Mouse (Mus musculus) MEL (cell line): ENCODE measurements around the gene Tpcn2.

Experiments
- CHD2 ChIP-seq: IDR thresholded peaks from 2 replicates; pipeline ENCODE4 v1.6.1; 2011; ENCODE audit warnings: low read length, improper control_type of control experiment
- EP300 ChIP-seq, 2 experiments: IDR thresholded peaks; 2 replicates each; pipeline ENCODE4 v1.6.1; 2011; ENCODE audit warnings: improper control_type of control experiment in 2 of 2, low read length in 2 of 2, low read depth in 1 of 2, mild to moderate bottlenecking in 1 of 2
- POLR2A ChIP-seq, 2 experiments: IDR thresholded peaks; 2 replicates each; pipeline ENCODE4 v1.6.1; 2011 to 2012; ENCODE audit warnings: low read length in 2 of 2, mild to moderate bottlenecking in 2 of 2, control low read depth in 1 of 2, improper control_type of control experiment in 1 of 2, low read depth in 1 of 2, moderate library complexity in 1 of 2; ENCODE audit not compliant: control insufficient read depth in 1 of 2, insufficient read depth in 1 of 2, poor library complexity in 1 of 2
- TAL1 ChIP-seq: IDR thresholded peaks from 2 replicates; pipeline ENCODE4 v1.6.1; 2012; ENCODE audit warnings: mild to moderate bottlenecking, inconsistent platforms, low read length, moderate library complexity, mixed read lengths
- ZNF384 ChIP-seq: IDR thresholded peaks from 2 replicates; pipeline ENCODE4 v1.6.1; 2012; ENCODE audit warnings: low read depth, mild to moderate bottlenecking, inconsistent platforms, low read length, improper control_type of control experiment

DNA sequence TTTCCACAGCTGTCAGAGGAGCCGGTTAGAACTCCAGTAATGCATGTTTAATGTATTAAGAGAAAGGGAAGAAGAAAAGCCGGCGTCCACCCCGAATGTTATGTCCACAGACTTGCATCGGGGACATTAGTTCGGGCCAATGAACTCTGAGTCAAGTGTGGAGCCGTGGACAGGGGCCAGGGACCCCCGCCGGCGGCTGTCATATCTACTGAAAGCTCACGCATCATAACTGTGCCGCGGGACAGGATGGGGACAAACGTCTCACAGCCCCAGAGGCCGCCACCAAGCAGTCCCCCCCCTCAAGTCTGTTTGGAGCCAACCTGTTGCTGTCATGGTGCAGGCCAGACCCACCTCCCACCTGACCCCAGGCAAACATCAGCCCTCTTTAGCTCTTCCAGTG, 110.2 kb downstream of the Tpcn2 start:
- no peak for TF ChIP-seq TAL1
- no peak for TF ChIP-seq POLR2A (IDR thresholded peaks at IDR 0.05; ENCODE audit: control insufficient read depth in 1 of 2, insufficient read depth in 1 of 2, low read depth in 1 of 2, low read length in 2 of 2, poor library complexity in 1 of 2)
- TF ChIP-seq ZNF384 = no peak
- no peak for TF ChIP-seq EP300 (IDR thresholded peaks at IDR 0.05; ENCODE audit: low read depth in 1 of 2, low read length in 2 of 2)
- no peak for TF ChIP-seq CHD2
